Mouse (Mus musculus) erythroblast, embryonic 14.5 days (primary cell): ENCODE measurements around the gene Il12b.

ENCODE experiments used
- GATA1 ChIP-seq: IDR thresholded peaks from 2 replicates; pipeline ENCODE4 v1.6.1; 2012; ENCODE audit warnings: low read length, inconsistent platforms, mixed read lengths
- TAL1 ChIP-seq: IDR thresholded peaks from 3 replicates; pipeline ENCODE4 v1.6.1; 2012; ENCODE audit warnings: low read length, inconsistent platforms, mixed read lengths

GRCm38 (mm10) chr11:44413371-44413770 is 13.5 kb downstream of the Il12b start:
- TF ChIP-seq GATA1 (no peak), TAL1 (no peak)
